Mouse (Mus musculus): ENCODE measurements at regions not wholly inside any gene's neighbourhood (a gene's known extent, or its start where the extent isn't known, plus 50 kb on each side); places are given as distances from the start of the nearest gene placed in this dataset.

DNA sequence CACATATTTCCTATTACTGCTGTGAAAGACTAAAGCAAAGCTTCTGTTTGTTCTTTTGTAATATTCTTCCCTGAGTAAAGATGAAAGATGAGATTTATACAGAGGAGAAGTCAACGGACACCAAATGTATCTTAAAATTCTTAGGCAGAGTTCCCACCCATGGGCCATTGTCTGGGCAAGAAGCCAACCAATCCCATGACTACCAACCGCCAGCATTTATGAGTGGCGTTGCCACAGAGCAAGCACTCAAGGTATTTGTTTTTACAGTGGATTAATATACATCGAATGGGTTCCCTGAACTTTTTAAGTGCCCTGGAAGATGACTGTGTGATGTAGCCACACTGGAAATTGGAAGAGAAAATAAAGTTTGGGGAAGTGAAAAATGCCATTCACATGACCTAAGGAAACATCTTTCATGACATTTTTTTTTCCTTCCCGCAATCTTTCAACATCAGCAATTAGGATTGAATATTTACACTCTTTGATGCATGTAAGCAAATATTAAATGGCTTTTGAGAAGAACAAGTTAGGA lies 525.1 kb downstream of the Ofcc1 start:
- Histone ChIP-seq H3K9me3 (ENCODE audit: control insufficient read depth, low read length) (no peaks in the 10 kb centered on the region), H3K4me3 (ENCODE audit: low read depth, low read length) (no peak overlapping the region), H3K4me2 (ENCODE audit: low read depth, severe bottlenecking) (no peak overlapping the region), H3K27ac (replicated peaks; ENCODE audit: low read depth, low read length) (no peak overlapping the region), H3K27me3 (ENCODE audit: control insufficient read depth, insufficient read depth, low read length) (no peaks in the 10 kb centered on the region), H3K9ac (ENCODE audit: low read length) (no peak overlapping the region), H3K36me3 (ENCODE audit: control insufficient read depth, insufficient read depth, low read length) (no peaks in the 10 kb centered on the region), H3K4me1 (ENCODE audit: control insufficient read depth, insufficient read depth, low read length) (no peaks in the 10 kb centered on the region)
- WGBS = 89% methylated on average over 5 of the region's 5 CpGs
- DNase-seq (ENCODE audit: low spot score) (no peak), ATAC-seq (ENCODE audit: insufficient number of reproducible peaks, low FRiP score, low TSS enrichment, low read depth) (no peak)

DNA sequence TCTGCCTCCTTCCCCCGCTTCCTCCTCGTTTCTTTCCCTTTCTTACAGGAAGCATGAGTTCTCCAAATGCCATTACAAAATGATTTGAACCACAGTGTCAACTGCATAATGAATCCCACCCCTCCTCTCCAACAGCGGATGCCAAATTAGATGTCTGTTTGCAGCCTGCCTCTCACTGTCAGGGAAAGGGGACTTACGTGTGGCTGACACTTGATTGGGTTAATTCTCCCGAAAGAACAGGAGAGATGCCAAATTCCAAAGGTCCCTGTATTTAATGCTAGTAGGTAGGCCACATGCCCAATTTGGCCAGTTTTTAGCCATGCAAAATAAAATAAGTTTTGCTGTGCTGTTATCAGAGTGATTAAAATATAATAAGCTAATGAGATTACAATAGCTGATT lies 525.9 kb downstream of the Ofcc1 start:
- Histone ChIP-seq H3K4me3 (ENCODE audit: low read depth, low read length) (no peak overlapping the region), H3K4me2 (ENCODE audit: low read depth, severe bottlenecking) (no peak overlapping the region), H3K9me3 (ENCODE audit: control insufficient read depth, low read length) (no peaks in the 10 kb centered on the region), H3K27me3 (ENCODE audit: control insufficient read depth, insufficient read depth, low read length) (no peaks in the 10 kb centered on the region), H3K9ac (ENCODE audit: low read length) (no peak overlapping the region), H3K27ac (replicated peaks; ENCODE audit: low read depth, low read length) (no peak overlapping the region), H3K4me1 (ENCODE audit: control insufficient read depth, insufficient read depth, low read length) (no peaks in the 10 kb centered on the region), H3K36me3 (ENCODE audit: control insufficient read depth, insufficient read depth, low read length) (no peaks in the 10 kb centered on the region)
- ATAC-seq (ENCODE audit: insufficient number of reproducible peaks, low FRiP score, low TSS enrichment, low read depth) = no peak
- WGBS = 32% methylated on average over 5 of the region's 5 CpGs
- no peak for DNase-seq (ENCODE audit: low spot score)

DNA sequence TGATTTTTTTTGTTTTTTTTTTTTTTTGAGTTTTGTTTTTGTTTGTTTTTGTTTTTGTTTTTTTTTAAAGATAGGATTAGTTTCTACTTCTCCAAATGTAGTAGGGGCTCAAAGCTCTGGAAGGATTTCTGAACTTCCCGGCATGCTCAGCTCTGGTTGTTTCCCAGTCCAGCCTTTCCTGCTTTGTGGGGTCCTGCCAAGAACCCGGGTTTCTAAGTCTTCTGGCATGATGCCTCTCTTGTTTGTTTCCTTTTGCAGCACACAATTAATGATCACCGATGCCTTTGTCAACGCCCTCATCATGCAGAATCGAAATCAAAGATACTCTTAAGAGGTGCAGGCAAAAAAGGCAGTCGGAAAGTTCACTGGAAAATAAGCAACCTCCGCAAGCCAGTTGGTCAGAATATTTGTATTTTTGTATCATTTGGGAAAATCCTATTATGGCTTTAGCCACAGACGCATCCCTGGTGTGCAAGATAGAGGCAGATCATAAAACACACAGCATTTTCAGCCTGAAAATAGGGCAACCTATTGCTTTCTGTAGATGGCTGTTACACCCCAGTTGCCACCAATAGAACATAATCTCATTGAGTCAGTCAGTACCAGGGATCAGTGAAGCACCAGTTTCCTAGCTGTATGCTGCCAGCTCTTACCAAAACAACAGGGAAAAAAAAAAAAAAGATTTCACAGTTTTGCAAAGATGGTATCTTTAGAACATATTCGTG lies 526.6 kb downstream of the Ofcc1 start:
- H3K9me3 ChIP-seq (ENCODE audit: control insufficient read depth, low read length) = no peaks in the 10 kb centered on the region
- no peak for ATAC-seq (ENCODE audit: insufficient number of reproducible peaks, low FRiP score, low TSS enrichment, low read depth)
- no peak overlapping the region for H3K4me3 ChIP-seq (ENCODE audit: low read depth, low read length)
- no peak overlapping the region for H3K9ac ChIP-seq (ENCODE audit: low read length)
- no peak overlapping the region for H3K4me2 ChIP-seq (ENCODE audit: low read depth, severe bottlenecking)
- no peak for DNase-seq (ENCODE audit: low spot score)
- 84% methylated on average over 9 of the region's 9 CpGs for WGBS
- H3K36me3 ChIP-seq (ENCODE audit: control insufficient read depth, insufficient read depth, low read length) = no peaks in the 10 kb centered on the region
- H3K27me3 ChIP-seq (ENCODE audit: control insufficient read depth, insufficient read depth, low read length) = no peaks in the 10 kb centered on the region
- no peak overlapping the region for H3K27ac ChIP-seq (replicated peaks; ENCODE audit: low read depth, low read length)
- no peaks in the 10 kb centered on the region for H3K4me1 ChIP-seq (ENCODE audit: control insufficient read depth, insufficient read depth, low read length)

DNA sequence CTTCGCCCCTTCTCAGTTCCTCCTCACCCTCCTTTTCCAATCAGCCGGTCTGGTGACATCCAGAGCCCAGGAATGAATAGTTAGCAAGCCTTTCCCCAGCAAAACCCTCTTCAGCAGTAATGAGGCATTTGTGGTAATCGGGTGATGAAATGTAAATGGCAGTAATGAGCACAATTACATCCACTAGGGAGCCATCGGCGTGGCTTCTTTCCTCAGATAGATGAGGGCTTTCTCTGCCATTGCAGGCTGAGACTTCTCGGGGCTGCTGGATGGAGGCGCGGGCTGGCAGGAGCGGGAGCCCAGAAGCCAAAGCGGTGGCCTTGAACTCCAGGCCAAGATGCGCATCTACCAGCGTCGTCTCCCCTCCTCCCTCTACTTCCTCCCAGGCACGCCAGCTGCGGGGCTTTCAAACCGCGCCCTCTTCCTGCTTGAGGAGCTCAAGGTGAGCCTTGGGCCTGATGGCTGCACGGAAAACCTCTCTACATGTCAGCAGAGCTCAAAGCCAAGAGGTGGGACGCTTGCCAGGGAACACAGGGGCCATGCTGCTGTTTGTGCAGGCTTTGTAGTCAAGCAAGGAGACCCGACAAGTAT lies 537.2 kb downstream of the Ofcc1 start:
- 4% methylated on average over 20 of the region's 20 CpGs for WGBS
- DNase-seq (ENCODE audit: low spot score) (peak; percentile 55), ATAC-seq (ENCODE audit: insufficient number of reproducible peaks, low FRiP score, low TSS enrichment, low read depth) (no peak)
- peak overlapping the region; percentile 28 for H3K4me3 ChIP-seq (ENCODE audit: low read depth, low read length)
- H3K36me3 ChIP-seq (ENCODE audit: control insufficient read depth, insufficient read depth, low read length) = no peaks in the 10 kb centered on the region
- H3K4me2 ChIP-seq (ENCODE audit: low read depth, severe bottlenecking) = peak overlapping the region; percentile 76
- no peaks in the 10 kb centered on the region for H3K9me3 ChIP-seq (ENCODE audit: control insufficient read depth, low read length)
- H3K27ac ChIP-seq (replicated peaks; ENCODE audit: low read depth, low read length) = no peak overlapping the region
- H3K27me3 ChIP-seq (ENCODE audit: control insufficient read depth, insufficient read depth, low read length) = no peaks in the 10 kb centered on the region
- H3K9ac ChIP-seq (ENCODE audit: low read length) = 0 out of 2 replicates have a peak overlapping the region, but pooled peaks have one; percentile 17
- H3K4me1 ChIP-seq (ENCODE audit: control insufficient read depth, insufficient read depth, low read length) = no peaks in the 10 kb centered on the region

DNA sequence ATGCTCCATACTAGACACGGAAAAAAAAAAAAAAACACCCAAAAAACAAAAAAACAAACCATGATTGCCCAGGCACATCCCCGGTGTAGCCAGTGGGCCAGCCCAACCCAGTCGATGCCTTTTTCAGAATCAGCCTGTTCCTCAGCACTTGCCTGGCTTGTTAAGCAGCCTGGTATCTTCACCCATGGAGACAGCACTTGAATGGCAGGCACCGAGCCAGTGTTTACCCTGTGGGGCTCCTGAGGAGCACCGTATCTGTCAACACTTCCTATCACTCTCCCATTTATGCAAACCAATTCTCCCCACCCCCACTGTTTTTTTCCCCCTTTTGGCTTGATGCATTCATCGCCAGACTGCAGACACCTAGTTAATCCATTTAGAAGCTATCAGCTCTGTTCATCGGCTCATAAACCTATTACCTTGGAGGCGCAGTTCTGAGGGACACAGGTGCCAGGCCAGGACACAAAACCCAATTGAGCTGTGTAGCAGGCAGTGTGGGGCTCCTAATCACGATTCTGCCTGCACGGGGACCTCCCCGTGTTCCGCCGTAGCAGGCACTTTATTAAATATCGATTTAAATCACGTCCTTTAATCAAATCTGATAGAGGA lies 537.8 kb downstream of the Ofcc1 start:
- no peaks in the 10 kb centered on the region for H3K27me3 ChIP-seq (ENCODE audit: control insufficient read depth, insufficient read depth, low read length)
- H3K9me3 ChIP-seq (ENCODE audit: control insufficient read depth, low read length) = no peaks in the 10 kb centered on the region
- H3K4me1 ChIP-seq (ENCODE audit: control insufficient read depth, insufficient read depth, low read length) = no peaks in the 10 kb centered on the region
- ATAC-seq (ENCODE audit: insufficient number of reproducible peaks, low FRiP score, low TSS enrichment, low read depth) = no peak
- DNase-seq (ENCODE audit: low spot score) = no peak
- H3K4me3 ChIP-seq (ENCODE audit: low read depth, low read length) = peak overlapping the region; percentile 28; the same call in 1 of the 2 replicates
- H3K36me3 ChIP-seq (ENCODE audit: control insufficient read depth, insufficient read depth, low read length) = no peaks in the 10 kb centered on the region
- no peak overlapping the region for H3K27ac ChIP-seq (replicated peaks; ENCODE audit: low read depth, low read length)
- peak overlapping the region; percentile 76 for H3K4me2 ChIP-seq (ENCODE audit: low read depth, severe bottlenecking)
- 14% methylated on average over 15 of the region's 15 CpGs for WGBS
- no peak overlapping the region for H3K9ac ChIP-seq (ENCODE audit: low read length)

DNA sequence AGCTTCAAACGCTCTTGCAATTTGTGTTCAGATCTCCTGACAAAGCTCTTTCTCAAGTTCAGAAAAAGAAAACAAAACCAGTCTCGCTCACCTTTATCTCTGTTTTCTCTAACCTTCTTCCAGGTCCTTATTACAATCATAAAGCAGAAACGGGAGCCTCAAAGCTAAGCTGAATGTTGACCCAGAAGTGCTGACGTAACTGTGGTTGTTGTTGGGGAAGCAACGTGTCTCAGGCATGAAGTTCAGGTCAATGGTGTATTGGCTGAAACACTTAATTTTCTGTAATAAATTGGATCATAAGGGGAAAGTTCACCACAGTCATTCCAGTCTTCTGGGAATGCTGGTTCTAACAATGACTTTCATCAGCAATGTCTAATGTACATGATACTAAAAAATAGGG lies 586.7 kb downstream of the Ofcc1 start:
- WGBS = 73% methylated on average over 5 of the region's 5 CpGs
- Histone ChIP-seq H3K4me3 (ENCODE audit: low read depth, low read length) (no peak overlapping the region), H3K4me2 (ENCODE audit: low read depth, severe bottlenecking) (no peak overlapping the region), H3K36me3 (ENCODE audit: control insufficient read depth, insufficient read depth, low read length) (no peaks in the 10 kb centered on the region), H3K9ac (ENCODE audit: low read length) (no peak overlapping the region), H3K27ac (replicated peaks; ENCODE audit: low read depth, low read length) (no peak overlapping the region), H3K4me1 (ENCODE audit: control insufficient read depth, insufficient read depth, low read length) (no peaks in the 10 kb centered on the region), H3K9me3 (ENCODE audit: control insufficient read depth, low read length) (no peaks in the 10 kb centered on the region), H3K27me3 (ENCODE audit: control insufficient read depth, insufficient read depth, low read length) (no peaks in the 10 kb centered on the region)
- DNase-seq (ENCODE audit: low spot score) (no peak), ATAC-seq (ENCODE audit: insufficient number of reproducible peaks, low FRiP score, low TSS enrichment, low read depth) (no peak)

DNA sequence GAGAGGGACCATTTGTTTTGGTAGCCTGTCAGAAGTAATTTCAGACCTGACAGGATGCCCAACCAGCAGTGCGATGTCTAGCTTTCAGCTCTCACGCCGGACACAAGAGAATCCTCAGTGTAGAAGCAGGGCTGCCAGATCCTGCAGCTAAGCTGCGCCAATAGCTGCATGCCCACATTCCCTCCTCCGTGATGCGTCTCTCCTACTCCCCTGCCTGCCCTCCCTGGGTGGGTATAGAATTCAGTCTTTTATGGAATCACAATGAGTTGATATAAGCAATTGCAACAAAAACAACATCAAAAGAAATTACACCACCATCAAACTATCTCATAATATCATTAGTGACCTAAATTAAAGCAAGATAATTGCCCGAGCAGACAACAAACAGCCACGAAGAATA lies 587.1 kb downstream of the Ofcc1 start:
- ATAC-seq (ENCODE audit: insufficient number of reproducible peaks, low FRiP score, low TSS enrichment, low read depth) = no peak
- Histone ChIP-seq H3K4me1 (ENCODE audit: control insufficient read depth, insufficient read depth, low read length) (no peaks in the 10 kb centered on the region), H3K9ac (ENCODE audit: low read length) (no peak overlapping the region), H3K27ac (replicated peaks; ENCODE audit: low read depth, low read length) (no peak overlapping the region), H3K4me2 (ENCODE audit: low read depth, severe bottlenecking) (no peak overlapping the region), H3K36me3 (ENCODE audit: control insufficient read depth, insufficient read depth, low read length) (no peaks in the 10 kb centered on the region), H3K27me3 (ENCODE audit: control insufficient read depth, insufficient read depth, low read length) (no peaks in the 10 kb centered on the region), H3K9me3 (ENCODE audit: control insufficient read depth, low read length) (no peaks in the 10 kb centered on the region), H3K4me3 (ENCODE audit: low read depth, low read length) (no peak overlapping the region)
- no peak for DNase-seq (ENCODE audit: low spot score)
- WGBS = 82% methylated on average over 8 of the region's 8 CpGs

DNA sequence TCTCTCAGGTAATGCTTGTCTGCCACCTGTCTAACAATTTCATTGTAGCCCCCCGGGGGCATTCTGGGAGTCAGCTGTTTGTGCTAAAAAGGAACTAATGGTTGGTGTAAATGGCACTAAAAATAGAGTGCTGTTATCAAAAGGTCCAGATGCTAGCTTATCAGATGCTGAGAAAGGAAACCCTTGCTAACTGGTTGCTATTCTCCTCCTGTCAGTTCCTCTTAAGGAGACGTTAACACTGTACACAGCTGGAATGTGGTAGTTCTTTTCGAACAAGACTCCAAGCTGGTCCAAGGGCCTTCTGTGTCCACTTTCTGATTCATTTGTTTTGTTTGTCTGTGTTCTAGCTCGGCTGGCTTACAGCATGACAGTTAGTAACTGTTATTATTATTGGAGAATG lies 592.0 kb downstream of the Ofcc1 start:
- Histone ChIP-seq H3K9me3 (ENCODE audit: control insufficient read depth, low read length) (no peaks in the 10 kb centered on the region), H3K9ac (ENCODE audit: low read length) (no peak overlapping the region), H3K4me1 (ENCODE audit: control insufficient read depth, insufficient read depth, low read length) (no peaks in the 10 kb centered on the region), H3K4me3 (ENCODE audit: low read depth, low read length) (no peak overlapping the region), H3K27ac (replicated peaks; ENCODE audit: low read depth, low read length) (no peak overlapping the region), H3K27me3 (ENCODE audit: control insufficient read depth, insufficient read depth, low read length) (no peaks in the 10 kb centered on the region), H3K4me2 (ENCODE audit: low read depth, severe bottlenecking) (no peak overlapping the region), H3K36me3 (ENCODE audit: control insufficient read depth, insufficient read depth, low read length) (no peaks in the 10 kb centered on the region)
- DNase-seq (ENCODE audit: low spot score) (no peak), ATAC-seq (ENCODE audit: insufficient number of reproducible peaks, low FRiP score, low TSS enrichment, low read depth) (no peak)
- 71% methylated on average over 4 of the region's 4 CpGs for WGBS

Data from limb, embryonic 11.5 days (tissue).